Mouse (Mus musculus): ENCODE data around the gene Cfdp1. TPM values are rescaled to one million over a fixed set of nuclear protein-coding genes. Genes with fewer than 3 reads are reported as not detected.

The Cfdp1 gene
- polyA plus RNA-seq, 1 experiment: 111 TPM

DNA sequence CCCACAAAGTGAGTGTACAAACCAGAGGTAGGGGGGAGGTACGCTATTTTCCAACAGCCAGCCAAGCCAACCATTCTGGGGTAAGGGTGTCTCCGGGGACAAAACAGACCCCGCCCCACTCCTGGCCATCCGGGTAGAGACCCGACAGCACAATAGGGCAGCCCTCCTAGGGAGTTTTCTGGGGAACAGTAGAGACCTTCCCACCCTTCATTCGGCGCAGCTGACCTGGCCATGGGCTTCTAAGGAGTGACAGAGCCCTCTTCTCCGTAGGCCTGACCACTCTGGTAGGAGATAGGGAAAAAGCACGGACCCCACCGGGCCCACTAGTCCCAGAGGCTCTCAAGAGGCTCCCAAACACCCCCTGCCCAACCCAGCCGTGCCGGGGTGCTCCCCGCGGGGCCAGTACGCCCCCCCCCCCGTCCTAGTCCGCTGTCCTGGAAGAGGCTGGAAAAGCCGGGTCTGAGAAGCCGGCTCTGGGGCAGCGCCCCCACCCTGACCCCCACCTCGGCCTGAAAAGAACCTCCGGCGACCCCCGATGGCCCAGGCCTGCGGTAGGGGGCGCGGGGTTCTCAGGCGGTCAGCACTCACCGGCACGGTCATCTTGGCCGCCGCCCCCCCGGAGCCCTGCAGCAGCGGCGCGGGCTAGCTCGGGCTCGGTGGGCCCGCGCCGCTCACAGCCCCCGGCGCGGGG, 110.8 kb downstream of the Cfdp1 start:
- no peak for DNase-seq (ENCODE audit: extremely low spot score in 1 of 2, low spot score in 1 of 2)

DNA sequence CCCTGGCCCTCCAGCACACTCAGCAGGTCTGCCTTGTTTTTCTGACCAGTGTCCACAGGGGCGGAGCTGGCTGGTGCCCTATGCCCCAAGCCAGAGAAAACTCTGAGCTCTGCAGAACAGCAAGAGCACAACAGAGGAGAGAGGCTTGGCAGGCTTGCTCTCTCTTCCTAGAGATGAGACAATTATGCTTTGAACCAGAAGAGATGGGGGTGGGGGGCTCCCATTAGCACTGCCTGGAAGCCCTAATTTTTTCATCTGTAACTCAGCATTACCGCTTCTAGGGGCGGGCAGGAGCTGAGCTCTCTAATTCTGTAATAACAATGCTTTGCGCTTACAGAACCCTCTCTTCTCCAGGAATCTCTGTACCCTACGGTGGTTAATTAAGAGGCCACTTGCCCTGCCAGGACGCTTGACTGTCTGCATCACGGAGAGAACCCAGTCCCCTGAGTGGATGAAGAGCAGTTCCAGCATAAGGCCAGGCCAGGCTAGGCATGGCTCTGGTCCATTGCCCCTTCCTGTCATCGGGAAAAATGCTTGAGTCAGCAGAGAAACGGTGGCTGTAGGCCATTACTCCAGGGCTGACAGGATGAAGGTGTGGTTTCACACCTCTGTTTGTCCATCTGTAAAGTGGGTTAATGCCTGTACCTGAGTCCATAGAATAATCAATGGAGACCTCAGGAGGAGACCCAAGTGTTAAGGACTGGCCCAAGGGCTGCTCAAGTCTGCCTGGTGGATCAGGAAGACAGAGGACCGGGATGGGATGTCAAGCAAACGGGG, 111.6 kb downstream of the Cfdp1 start:
- peak in 1 of 2 experiments; percentile 63 for DNase-seq (ENCODE audit: extremely low spot score in 1 of 2, low spot score in 1 of 2)

DNA sequence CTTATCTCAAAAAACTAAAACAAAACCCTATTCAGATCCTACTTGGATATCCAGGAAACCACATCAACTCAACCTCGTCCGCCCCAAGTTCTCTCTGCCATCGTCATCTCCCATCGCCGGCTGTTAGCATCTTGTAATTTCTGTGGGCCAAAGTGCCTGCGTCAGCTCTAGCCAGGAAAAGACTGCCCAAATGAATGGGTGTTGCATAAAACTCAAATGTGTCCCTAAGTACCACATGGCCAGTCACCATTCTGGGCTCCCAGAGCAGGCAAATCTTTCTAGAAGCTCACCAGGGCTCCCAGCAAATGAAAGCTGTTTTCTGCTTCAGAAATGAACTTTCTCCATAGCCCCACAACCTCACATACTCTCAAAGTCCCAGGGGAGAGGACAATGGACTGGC, 112.5 kb downstream of the Cfdp1 start:
- no peak for DNase-seq (ENCODE audit: extremely low spot score in 1 of 2, low spot score in 1 of 2)

DNA sequence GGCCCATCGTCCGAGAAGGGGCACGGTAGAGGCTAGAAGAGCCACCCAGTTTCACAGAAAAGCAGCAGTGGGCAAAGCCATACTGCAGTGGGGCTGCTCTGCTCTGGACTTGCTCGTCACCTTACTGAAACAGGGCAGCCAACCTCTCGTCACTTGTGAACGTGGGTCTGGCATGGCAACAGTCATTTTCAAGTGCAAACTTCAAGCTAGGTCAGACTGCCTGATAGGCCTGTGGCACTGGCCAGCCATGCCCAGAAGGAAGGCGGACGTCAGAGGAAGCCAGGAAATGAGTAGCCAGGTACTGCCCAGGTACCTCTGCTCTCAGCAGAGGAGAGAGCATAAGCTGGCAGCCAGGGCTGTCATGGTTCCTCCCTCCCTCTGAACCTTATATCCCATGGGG, 113.1 kb downstream of the Cfdp1 start:
- DNase-seq (ENCODE audit: extremely low spot score in 1 of 2, low spot score in 1 of 2): no peak

DNA sequence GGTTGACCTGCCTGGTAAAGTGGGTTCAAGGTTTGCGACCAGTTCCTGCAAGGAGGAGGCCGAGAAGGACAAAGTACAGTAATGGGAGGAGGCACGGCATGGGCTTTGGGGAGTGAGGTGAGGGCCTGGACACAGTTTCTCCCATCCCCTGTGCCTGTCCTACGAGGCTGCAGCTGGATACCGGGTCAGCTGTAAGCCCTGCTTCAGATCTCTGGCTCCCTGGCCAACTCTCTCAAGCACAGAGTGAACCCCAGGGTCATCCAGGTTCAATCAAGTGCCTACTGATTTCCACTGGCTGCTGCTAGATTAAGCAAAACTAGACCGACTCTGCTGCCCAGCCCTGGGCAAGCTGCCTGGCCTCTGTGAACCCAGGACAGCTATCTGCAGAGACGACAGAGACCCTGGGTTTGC, 113.8 kb downstream of the Cfdp1 start:
- no peak for DNase-seq (ENCODE audit: extremely low spot score in 1 of 2, low spot score in 1 of 2)

DNA sequence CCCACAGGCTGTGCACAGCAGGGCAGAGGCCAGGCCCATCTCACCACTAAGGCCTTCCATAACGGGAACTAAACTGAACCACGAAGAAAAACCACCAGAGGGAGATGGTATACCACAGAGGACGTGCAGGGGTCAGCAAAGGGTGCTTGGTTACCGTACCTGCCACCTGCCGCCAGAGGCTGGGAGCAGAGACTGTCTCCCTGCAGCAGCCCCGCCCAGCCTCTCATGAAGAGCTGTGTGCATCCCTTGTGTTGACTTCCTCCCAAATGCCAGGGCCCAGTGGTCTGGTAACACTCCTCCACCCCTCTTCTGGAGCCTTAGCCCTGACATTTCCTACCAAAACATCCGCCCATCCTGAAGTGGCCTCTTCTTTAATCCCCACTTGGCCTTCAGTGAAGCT, 114.5 kb downstream of the Cfdp1 start:
- DNase-seq (ENCODE audit: extremely low spot score in 1 of 2, low spot score in 1 of 2): no peak

DNA sequence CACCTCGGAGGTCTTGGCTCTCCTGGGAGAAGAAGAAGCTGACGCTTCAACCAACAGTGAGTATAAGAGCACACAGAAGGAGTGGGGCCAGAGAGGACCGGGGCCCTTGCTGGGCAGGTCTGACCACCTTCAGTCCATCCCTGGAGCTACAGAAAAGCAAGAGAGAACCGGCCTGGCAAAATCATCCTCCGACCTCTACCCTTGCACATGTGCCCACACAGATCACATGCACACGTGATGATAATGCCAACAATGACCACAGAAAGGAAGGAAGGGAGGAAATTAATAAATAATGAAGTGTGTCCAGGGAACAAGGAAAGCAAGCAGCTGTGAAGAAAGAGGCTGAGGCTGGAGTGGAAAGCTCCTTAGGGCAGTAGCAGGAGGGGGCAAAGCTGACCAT, 115.2 kb downstream of the Cfdp1 start:
- DNase-seq (ENCODE audit: extremely low spot score in 1 of 2, low spot score in 1 of 2): no peak

DNA sequence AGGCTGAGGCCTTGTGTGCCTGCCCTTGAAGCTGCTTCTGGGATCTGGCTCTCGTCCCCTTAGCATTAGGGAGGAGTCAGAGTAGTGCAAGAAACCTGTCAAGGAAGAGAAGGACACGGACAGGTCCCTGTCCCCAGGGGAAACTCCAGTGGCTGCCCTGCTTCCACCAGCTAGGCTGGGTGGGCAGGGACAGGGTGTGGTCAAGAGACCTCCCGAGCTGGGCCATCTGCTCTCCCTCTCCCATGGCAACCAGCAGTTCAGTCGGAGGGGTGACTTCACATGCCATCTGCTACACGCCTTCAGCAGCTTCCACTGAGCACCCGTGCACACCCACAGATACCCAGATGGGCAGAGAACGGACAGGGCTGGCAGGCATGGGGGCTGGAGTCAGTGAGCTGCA, 117.8 kb downstream of the Cfdp1 start:
- peak in 1 of 2 experiments; percentile 72 for DNase-seq (ENCODE audit: extremely low spot score in 1 of 2, low spot score in 1 of 2)

DNA sequence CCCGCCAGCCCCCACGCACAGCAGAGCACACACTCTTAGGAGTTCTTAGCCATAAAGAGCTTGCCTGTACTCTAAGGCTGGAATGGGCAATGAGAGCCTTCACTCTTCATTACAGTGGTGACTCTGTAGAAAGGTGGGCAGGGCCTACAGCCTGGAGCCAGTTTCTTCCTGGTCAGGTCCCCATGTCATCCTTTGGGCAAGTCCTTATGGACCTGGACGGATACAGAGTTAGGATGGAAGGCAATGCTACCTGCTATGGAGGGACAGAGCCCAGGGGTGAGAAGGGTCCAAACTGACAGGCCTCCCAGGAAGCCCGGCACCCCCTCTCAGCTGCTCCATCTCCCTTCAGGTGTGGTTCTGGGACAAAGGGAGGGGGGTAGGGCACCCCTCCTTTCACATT, 118.3 kb downstream of the Cfdp1 start:
- no peak for DNase-seq (ENCODE audit: extremely low spot score in 1 of 2, low spot score in 1 of 2)

DNA sequence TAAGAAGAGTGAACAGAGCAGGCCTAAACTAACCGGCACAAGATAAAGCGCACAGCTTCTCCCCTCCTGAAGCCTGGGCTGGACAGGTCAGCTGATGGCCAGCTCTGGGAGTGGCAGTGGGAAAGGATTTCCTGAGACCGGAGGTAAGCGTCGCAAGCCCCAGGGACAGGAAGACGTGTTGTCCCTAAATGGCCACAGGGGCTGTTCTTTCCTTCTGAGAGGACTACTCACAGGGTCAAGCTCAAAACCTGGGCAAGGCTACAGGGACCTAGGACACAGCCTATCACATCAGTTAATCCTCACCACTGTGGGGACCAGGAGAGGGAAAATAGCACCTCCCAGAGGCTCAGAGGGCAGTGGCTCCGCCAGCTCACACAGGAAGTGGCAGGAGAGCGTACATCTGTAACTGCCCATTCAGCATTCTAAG, 118.7 kb downstream of the Cfdp1 start:
- no peak for DNase-seq (ENCODE audit: extremely low spot score in 1 of 2, low spot score in 1 of 2)

DNA sequence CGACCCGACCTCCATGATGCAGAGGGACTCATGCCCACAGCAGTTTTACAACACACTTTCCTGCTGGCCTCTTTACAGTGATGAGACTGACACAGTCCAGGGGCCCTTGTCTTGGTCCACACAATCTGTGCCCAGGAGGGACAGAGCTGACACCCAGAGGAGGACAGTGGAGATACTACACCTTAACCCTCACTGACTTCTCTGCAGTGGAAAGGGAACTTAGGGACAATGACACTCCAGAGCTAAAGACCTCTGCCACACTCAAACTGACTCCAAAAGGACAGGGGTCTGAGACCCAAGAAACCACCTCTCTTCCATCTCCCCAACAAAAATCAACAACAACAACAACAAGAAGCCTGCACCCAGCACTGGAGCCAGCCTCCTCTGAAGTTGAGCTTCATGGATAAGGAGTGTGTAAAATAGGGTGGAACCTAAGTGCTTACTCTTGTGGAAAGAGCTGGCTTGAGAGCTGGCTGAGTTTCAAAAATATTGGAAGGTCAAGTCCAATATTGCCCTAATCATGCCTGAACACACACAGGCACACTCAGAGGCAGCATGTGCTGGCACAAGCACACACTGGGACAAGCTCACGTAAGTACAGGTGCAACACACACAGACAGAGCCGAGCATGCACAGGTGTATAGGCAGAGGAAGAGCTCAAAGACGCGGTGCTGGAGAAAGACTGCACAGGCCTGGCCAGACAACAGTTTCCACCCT, 119.7 kb downstream of the Cfdp1 start:
- DNase-seq (ENCODE audit: extremely low spot score in 1 of 2, low spot score in 1 of 2): no peak

DNA sequence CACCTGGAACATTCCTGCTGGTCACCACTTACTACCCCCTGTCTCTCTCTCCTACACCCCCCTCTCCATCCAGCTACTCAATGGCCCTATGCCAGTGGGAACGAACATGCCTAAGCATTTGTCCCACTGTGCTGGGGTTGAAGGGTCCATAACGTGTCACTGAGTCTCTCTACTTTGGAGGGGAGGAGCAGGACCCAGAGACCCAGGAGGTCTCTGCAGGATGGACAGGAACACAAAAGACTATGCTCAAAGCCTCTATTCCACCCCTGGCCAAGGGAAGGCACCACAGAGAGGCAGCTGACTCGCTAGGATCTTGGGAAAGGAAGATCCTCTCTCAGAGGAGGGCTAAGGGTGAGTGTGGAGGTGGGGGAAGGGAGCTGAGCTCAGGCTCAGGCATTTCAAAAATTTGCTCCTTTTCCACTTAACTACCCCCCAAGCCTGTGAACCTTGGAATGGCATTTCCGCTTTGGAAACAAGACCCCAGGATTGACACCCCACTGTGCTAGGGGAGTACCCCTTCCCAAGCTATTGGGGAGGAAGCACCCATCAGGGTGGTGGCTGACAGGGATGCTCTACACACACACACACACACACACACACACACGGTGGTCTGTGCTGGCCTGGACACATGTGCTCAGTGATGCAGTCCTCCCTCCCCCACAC, 120.4 kb downstream of the Cfdp1 start:
- DNase-seq (ENCODE audit: extremely low spot score in 1 of 2, low spot score in 1 of 2): no peak

DNA sequence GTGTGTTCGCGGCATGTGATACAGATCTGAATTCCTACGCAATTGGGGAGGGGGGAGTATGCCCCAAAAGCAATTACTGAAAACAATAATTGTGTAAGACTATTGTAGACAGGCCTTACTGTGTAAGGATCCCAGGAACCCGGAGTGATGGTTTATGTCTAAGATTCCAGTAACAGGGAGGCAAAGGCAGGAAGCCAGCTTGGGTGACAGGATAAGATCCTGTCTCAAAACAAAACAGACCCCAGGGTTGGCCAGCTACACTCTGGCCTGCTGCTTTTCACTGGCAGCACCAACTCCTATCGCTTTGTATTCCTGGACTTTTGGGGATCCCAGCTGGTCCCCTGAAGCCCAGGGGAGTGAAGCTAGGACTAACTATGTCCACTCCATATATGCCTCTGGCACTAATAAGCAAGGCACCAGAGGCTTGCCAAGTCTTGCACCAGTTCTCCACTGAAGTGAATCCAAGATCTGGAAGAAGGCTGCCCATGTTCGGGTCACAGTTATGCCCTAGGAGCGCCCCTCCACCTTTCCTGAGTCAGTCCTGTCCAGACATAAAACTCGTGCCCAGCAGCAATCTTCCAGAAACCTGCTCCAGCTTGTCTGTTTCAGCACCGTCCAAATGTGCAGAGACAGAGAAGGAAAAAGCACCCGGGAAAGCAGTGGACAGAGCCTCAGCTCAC, 121.5 kb downstream of the Cfdp1 start:
- DNase-seq (ENCODE audit: extremely low spot score in 1 of 2, low spot score in 1 of 2): no peak

DNA sequence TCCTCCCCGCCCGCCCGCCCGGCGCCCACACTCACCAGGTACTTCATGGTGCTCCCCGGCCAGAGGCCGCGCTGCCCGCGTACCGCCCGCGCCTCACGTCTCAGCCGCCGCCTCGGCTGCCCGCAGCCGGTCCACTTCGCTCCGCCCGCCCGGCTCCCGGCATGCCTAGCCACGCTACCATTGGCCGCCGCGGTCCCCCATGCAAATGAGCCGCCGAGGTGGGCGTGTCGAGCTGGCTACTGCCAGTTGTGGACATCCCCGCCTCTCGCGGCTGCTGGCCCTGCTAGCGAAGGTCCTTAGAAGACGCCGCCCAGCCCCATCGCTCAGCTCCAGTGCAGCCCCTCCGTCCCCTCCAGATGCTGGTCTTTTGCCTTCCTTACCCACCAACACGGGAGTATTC, 122.1 kb downstream of the Cfdp1 start:
- DNase-seq (ENCODE audit: extremely low spot score in 1 of 2, low spot score in 1 of 2): peak; percentile 88 to 97

DNA sequence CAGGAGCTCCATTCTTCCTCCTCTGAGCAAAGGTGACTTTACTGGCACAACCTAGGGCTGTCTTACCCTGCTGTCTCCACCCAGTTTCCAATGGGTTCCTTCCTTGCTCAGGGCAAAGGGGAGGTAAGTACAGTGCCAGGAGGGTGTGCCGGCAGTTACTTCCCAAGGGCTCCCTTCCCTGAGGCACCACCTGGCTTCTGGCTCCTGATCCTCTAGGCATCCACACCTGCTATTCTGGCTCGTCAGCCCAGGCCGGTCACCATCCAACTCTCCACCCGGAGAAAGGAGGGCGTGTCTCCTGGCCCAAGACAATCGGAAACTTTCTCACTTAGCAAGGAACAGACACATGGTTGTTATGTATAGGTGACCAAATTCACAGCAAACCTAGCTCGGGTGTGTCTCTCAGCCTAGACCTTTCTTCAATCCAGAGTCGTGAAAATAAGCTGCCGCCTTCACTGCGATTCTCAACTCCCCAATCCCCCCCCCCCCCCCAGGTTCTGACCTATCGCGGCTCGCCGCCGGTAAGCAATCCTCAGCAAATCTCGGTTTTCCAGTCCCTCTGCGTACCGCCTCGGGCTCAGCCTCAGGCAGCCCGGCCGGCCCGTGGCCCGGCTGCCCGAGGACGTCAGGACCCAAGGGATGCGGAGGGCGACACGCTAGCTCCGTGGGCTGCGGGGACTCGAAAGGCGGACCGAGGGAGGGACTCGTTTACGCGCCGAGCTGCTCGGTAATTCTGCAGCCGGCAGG, 122.7 kb downstream of the Cfdp1 start:
- no peak for DNase-seq (ENCODE audit: extremely low spot score in 1 of 2, low spot score in 1 of 2)

DNA sequence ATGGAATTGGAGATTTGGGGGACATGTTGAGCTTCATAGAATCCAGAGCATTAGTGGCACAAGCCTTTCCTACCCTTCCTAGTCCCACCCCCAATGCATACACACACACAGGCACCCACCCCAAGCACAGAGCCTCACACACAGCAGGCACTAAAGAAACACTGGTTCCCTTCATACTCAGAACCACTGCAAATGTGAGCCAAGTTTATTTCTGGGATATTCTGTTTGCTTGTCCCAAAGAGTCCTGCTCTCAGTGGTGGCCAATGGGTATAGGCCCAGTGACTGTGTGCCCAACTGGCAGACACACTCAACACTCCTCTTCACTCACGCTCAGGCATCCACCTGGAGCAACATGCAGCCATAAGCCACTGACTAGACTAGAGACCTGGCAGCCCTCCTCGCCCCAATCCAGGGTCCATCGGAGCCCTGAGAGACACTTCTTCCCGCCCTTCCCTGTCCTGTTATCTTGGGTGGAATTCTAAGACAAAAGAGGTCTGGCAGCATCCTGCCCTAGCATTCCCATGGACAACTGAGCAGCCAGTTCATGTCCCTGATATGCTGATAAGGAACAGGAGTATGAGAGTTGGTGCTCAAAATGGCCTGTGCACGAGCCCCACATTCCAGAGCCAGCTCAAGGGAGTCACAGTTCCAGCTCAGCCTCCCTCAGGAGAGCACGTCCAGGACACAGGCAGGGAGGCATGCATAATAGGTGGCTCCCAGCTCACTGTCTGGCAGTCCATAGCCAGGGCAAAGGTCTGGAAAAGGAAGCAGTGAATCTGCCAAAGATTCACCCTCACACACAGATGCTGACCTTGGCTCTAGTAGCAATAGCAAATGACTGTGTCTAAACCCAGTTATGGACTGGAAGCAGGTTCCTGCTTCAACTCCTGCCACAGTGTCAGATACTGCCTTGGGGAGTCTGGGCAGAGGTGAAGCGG, 124.6 kb downstream of the Cfdp1 start:
- no peak for DNase-seq (ENCODE audit: extremely low spot score in 1 of 2, low spot score in 1 of 2)

DNA sequence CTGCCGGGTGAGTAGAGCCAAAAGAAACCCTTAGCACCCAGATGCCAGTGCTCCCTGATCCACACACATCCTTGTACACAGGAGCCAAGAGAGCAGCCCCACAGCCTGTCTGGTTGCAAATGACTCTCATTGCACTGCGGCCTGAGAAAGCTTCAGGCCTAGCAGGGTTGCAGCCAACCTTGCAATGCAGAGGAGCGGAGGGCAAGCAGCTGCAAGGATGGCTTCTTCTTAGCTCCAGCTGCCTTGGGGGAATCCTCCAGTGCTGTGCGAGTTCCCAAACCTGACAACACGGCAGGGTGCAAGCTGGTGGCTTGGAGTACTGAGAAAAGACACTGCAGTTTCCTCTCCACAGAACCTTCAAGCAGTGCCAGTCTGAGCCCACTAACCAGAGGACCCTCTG, 125.6 kb downstream of the Cfdp1 start:
- DNase-seq (ENCODE audit: extremely low spot score in 1 of 2, low spot score in 1 of 2): no peak

DNA sequence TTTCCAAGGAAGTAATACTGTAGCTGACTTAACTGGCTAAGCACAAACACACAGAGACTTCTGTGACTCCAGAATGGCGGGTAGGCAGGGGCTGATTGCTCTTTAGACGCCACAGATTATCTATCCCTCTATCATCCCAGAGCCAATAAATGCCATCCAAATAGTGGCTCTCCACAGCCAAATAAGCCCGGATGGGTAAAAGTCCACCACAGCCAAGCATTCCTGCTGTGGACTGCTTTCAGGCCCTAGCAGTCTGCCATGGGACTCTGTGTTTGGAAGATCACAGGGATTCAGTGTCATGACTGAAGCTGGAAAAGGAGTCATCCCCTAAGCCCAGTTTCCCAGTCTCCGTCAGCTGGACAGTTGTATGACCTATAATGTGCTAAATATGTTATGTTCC, 126.5 kb downstream of the Cfdp1 start:
- DNase-seq (ENCODE audit: extremely low spot score in 1 of 2, low spot score in 1 of 2): no peak

Data from frontal cortex, adult 2 months (tissue).